Mouse (Mus musculus): ENCODE data around the gene Ube2d2b.
A peak's percentile ranks its signal among the peaks of the same experiment; 100 is the strongest.

Gene Ube2d2b

GRCm38 (mm10) chr5:107855546-107855945 is 25.6 kb downstream of the Ube2d2b start:
- no peak for DNase-seq (ENCODE audit: low read depth)

GRCm38 (mm10) chr5:107858963-107859362 is 29.1 kb downstream of the Ube2d2b start:
- no peak for DNase-seq (ENCODE audit: low read depth)

DNA sequence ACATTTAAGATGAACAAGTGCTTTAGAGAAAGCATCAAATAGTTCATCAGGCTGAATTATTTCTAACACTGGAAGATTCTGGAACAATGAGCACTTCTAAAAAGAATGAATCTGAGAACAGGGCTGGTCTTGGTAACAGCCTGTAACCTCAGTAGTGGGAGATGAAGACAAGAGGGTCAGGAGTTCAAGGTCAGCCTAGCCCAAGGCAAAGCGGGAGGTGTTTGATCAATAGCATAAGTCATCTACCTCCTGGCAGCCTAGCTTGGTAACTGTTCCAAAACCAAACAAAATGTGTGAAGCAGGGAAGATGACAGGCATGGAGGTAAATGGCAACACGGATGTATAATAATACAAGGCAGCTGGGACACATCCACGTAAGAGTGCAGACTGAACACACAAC is 34.1 kb downstream of the Ube2d2b start:
- no peak for DNase-seq (ENCODE audit: low read depth)

DNA sequence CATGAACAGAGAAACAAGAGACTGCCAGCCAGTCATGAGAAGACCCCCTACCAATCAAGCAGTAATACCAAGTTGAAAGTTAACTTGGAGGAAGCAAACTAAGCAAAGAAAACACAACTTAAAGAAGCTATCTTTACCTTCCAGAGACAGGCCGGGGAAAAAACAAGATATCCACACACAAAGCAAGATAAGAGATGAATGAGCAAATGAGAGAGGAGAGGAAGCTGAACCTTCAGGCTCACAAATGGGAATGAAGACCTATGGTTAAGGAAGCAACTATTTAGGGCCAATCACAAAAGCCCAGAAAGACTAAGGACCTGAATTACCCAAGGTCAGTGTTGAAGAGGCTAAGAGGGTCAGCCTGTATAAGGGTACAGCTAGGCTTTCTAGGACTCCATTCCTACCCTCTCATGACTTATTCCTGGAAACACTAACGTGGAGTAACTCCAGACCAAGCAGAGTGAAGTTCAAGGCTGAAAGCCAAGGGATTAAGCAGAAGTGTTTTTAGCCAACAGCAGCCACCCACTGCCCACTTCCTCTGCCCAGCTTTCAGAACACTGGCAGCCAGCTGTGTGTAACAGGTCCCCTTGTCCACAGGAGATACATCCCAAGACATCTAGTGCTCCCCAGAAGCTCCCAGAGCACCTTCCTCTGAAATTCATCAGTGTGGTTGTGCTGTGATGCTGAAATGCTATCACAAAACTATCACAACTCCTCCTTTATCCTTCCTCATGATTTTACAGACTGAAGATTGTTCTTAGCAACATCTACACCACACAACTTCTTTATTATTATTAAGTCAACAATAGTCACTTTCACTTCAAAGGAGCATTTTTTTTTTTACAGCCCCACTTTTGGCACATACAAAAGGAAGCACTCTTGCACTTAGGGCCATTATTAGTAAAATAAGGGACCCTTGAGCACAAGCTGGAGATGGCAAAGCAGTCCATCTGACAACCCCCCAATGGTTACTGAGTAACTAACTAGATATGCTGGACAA is 36.5 kb downstream of the Ube2d2b start:
- DNase-seq (ENCODE audit: low read depth): no peak

DNA sequence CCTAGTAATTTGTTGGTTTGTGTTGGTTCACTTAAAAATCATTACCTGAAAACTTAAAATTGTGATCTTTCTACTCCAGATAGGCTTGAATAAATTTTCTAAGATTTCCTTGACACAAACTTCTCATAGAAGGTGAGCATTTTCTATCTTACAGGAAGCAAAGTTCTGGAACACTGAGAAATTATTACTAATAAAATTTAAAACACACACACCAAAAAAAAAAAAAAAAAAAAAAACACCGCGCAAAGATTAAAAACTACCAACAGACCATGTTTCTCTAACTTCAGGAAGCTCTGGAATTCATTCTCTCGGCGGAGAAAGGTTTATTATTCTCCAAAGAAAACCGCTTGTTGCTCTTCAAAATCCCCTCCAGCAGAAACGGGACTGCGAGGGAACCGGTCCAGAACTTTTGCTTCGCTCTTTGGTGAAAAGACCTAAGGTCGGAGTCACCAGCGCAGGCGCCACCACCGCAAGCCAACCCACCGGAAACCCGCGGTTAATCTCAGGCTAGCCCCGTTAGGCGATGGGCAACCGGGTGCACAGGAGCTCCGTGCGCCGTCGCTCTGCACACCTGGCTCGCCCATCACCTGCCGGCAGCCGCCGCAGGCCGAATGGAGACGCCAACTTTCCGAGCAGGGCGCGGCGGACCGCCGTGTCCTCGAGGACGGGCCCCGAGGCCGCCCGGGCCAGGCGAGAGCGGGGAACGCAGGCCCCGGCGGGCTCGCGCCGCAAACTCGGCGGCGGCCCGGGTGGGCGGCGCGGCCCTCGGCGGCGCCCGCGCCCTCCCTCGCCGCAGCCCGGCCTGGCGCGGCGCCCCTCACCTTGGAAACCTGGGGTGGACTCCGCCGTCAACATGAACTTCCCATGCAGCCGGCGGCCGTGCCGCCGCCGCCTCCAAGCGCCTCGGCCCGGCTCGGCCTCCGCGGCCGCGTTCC is 38.3 kb downstream of the Ube2d2b start:
- DNase-seq (ENCODE audit: low read depth): no peak

- peak; percentile 64 for DNase-seq (ENCODE audit: low read depth)
These were observed 39.1 kb downstream of the Ube2d2b start for GRCm38 (mm10) chr5:107868905-107869424.

GRCm38 (mm10) chr5:107869701-107870100 is 39.8 kb downstream of the Ube2d2b start:
- no peak for DNase-seq (ENCODE audit: low read depth)

GRCm38 (mm10) chr5:107873330-107873729 is 43.4 kb downstream of the Ube2d2b start:
- no peak for DNase-seq (ENCODE audit: low read depth)

DNA sequence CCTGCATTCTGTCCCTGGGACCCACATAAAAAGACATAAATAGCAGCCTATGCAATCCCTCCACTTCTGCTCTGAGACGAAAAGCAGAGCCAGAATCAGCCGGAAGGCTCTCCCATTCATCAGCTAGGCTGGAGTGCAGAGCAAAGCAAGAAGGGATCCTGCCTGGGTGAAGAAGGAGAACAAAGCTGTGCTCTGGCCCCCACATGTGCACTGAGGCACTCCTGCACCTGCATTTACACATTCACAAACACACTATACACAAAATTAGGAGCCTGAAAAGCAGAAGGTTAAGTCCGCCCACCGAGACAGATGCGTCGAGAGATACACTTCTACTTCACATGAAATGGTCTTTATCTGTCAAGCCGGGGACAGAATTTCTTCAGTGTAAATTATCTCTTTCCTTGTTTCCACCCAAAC is 44.0 kb downstream of the Ube2d2b start:
- no peak for DNase-seq (ENCODE audit: low read depth)

- DNase-seq (ENCODE audit: low read depth): no peak
These were observed 44.8 kb downstream of the Ube2d2b start, which contains the start of gene Evi5 for GRCm38 (mm10) chr5:107874561-107875260. TSS of gene Evi5 (minus strand) at chr5:107875107.

- DNase-seq (ENCODE audit: low read depth): no peak
These were observed 45.3 kb downstream of the Ube2d2b start for GRCm38 (mm10) chr5:107875261-107875611.

- no peak for DNase-seq (ENCODE audit: low read depth)
These were observed 47.2 kb downstream of the Ube2d2b start for GRCm38 (mm10) chr5:107877053-107877452.

- no peak for DNase-seq (ENCODE audit: low read depth)
These were observed 50.8 kb downstream of the Ube2d2b start for GRCm38 (mm10) chr5:107880710-107881109.
